Mouse (Mus musculus) large intestine, adult 2 months (tissue): ENCODE results near the gene Rpf1. TPM values are rescaled to one million over a fixed set of nuclear protein-coding genes. Genes with fewer than 3 reads are reported as not detected.

Experiments
- DNase-seq: peaks from one replicate; pipeline ENCODE4 v3.0.0-alpha.2; 2012; ENCODE audit warnings: low read depth, low spot score
- WGBS: fragments of 180-500 bp; shearing (Covaris S2); methylation state at CpG from one replicate; pipeline ENCODE4 v1.1.7; 2018; 5-methylcytosine and 5-hydroxymethylcytosine counted together
- polyA plus RNA-seq: library from polyadenylated mRNA; depleted of rRNA; stranded (reverse); fragments of >200 nt; gene quantifications from 2 replicates; pipeline ENCODE4 v1.2.3, GENCODE M21; 2012; rRNA removed

Gene Rpf1
- polyA plus RNA-seq, 1 experiment = 9.0 TPM

GRCm38 (mm10) chr3:146501601-146502123 lies 19.6 kb downstream of the Rpf1 start:
- no peak for DNase-seq
- 11% methylated on average over 5 of the region's 5 CpGs for WGBS

- DNase-seq = no peak
- 2% methylated on average over 5 of the region's 5 CpGs for WGBS
These were observed 20.4 kb downstream of the Rpf1 start for GRCm38 (mm10) chr3:146500810-146501201.

- no peak for DNase-seq
- 1% methylated on average over 57 of the region's 57 CpGs for WGBS
These were observed 21.0 kb downstream of the Rpf1 start for GRCm38 (mm10) chr3:146500003-146500809.

- WGBS = 2% methylated on average over 75 of the region's 88 CpGs
- peak; percentile 67 for DNase-seq
These were observed 21.7 kb downstream of the Rpf1 start, which contains the start of the genes Spata1 and Gng5 for GRCm38 (mm10) chr3:146499431-146500002. Gene Spata1, minus strand, starts transcription at chr3:146499753. Gene Gng5, plus strand, starts transcription at chr3:146499807.

- WGBS = 2% methylated on average over 13 of the region's 13 CpGs
- no peak for DNase-seq
These were observed 22.2 kb downstream of the Rpf1 start for GRCm38 (mm10) chr3:146498989-146499388.

GRCm38 (mm10) chr3:146494941-146495340 lies 26.3 kb downstream of the Rpf1 start:
- 94% methylated on average over 8 of the region's 8 CpGs for WGBS

GRCm38 (mm10) chr3:146486464-146486863 lies 34.8 kb downstream of the Rpf1 start:
- WGBS = 80% methylated on average over 4 of the region's 4 CpGs
- DNase-seq = no peak

More at GRCm38 (mm10) chr3:146494941-146495340, 26.3 kb downstream of the Rpf1 start:
- DNase-seq = no peak

GRCm38 (mm10) chr3:146482044-146482443 lies 39.2 kb downstream of the Rpf1 start:
- WGBS = 44% methylated on average over 2 of the region's 2 CpGs

GRCm38 (mm10) chr3:146474428-146474827 lies 46.8 kb downstream of the Rpf1 start:
- no peak for DNase-seq
- 86% methylated on average over 3 of the region's 3 CpGs for WGBS

More at GRCm38 (mm10) chr3:146482044-146482443, 39.2 kb downstream of the Rpf1 start:
- DNase-seq = no peak

GRCm38 (mm10) chr3:146473741-146474140 lies 47.5 kb downstream of the Rpf1 start:
- DNase-seq = no peak

- 77% methylated on average over 4 of the region's 4 CpGs for WGBS
These were observed 48.6 kb downstream of the Rpf1 start for GRCm38 (mm10) chr3:146472657-146473056.

GRCm38 (mm10) chr3:146469226-146469625 lies 52.0 kb downstream of the Rpf1 start:
- DNase-seq = no peak
- 62% methylated on average over 2 of the region's 2 CpGs for WGBS

More at GRCm38 (mm10) chr3:146472657-146473056, 48.6 kb downstream of the Rpf1 start:
- DNase-seq = no peak

GRCm38 (mm10) chr3:146462939-146463338 lies 58.3 kb downstream of the Rpf1 start:
- 44% methylated on average over 2 of the region's 2 CpGs for WGBS
- DNase-seq = no peak

Other genes starting within 250 kb of the Rpf1 start
- gene Ssx2ip, start 116.8 kb downstream of the Rpf1 start, polyA plus RNA-seq = 9.8 and 12.4 TPM in 2 replicates
- gene Ctbs, start 71.6 kb downstream of the Rpf1 start, polyA plus RNA-seq = 1.9 and 2.2 TPM in 2 replicates
- gene Spata1, start 21.7 kb downstream of the Rpf1 start, polyA plus RNA-seq = 0.35 and 0.44 TPM in 2 replicates
- gene Gng5, start 21.6 kb downstream of the Rpf1 start, polyA plus RNA-seq = 505 and 578 TPM in 2 replicates
- gene Uox, start 49.0 kb upstream of the Rpf1 start, polyA plus RNA-seq = 0.11 and 0.23 TPM in 2 replicates
- gene Dnase2b, start 94.2 kb upstream of the Rpf1 start, polyA plus RNA-seq = not detected in 2 replicates
- not detected in 2 replicates for gene 4930503B20Rik, start 129.9 kb upstream of the Rpf1 start, polyA plus RNA-seq
- gene Samd13, start 164.2 kb upstream of the Rpf1 start, polyA plus RNA-seq = 0.31 TPM in 1 of 2 replicates, not detected in the other